Mouse (Mus musculus) Patski (cell line): ENCODE measurements around the gene Phf23. TPM values are rescaled to one million over a fixed set of nuclear protein-coding genes. Genes with fewer than 3 reads are reported as not detected.

Source experiments
- ATAC-seq: fragments of 100-300 bp; one replicate; pipeline ENCODE4 v1.8.0; 2021
- CTCF ChIA-PET: fragments of 350-600 bp; sonication (Branson Sonifier 250); formaldehyde crosslinking; loops from one replicate; lab custom pipeline; 2022; ENCODE audit warnings: inconsistent platforms; lab: Charles Lee
- POLR2A ChIA-PET: fragments of 350-600 bp; sonication (Branson Sonifier 250); formaldehyde crosslinking; loops from one replicate; lab custom pipeline; 2022; ENCODE audit warnings: antibody characterized with exemption, inconsistent platforms; lab: Charles Lee
- DNase-seq: peaks from one replicate; pipeline ENCODE4 v3.0.0-alpha.2; 2011; ENCODE audit warnings: low read depth, low spot score
- H3K27me3 ChIP-seq: fragments of 371-371 bp; one replicate; pipeline ENCODE4 v1.5.1; 2021
- CTCF ChIP-seq: fragments of 100-300 bp; IDR thresholded peaks from one replicate; pipeline ENCODE4 v1.5.1; 2021
- in situ Hi-C: fragments of 300-500 bp; cut with MboI; formaldehyde crosslinking; loops from 3 replicates; pipeline ENCODE4 v1.11.1; 2018; ENCODE audit warnings: low pct_unique_long_range_greater_than_20kb, mixed read lengths
- polyA plus RNA-seq: library from polyadenylated mRNA; unstranded; gene quantifications from one replicate; pipeline ENCODE4 v1.2.3, GENCODE M21; 2021

Phf23 gene
- polyA plus RNA-seq, 1 experiment from 2014 or later = 76.1 TPM

DNA sequence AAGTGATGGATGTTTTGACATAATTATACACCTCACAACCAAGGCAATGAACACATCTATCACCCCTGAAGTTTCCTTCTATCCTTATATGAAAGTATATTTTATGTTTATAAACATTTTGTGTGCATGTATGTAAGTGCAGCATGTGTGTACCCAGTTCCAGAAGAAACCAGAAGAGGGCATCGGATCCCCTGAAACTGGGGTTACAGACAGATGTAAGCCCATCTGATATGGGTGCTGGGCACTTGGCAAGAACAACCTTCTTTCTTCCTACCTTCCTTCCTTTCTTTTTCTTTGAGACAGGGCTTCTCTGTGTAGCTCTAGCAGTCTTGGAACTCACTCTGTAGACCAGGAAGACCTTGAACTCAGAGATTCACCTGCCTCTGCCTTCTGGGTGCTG lies 39.4 kb upstream of the Phf23 start:
- in situ Hi-C loops = no loop called here
- peak; percentile 53 for TF ChIP-seq CTCF
- POLR2A ChIA-PET = no interaction called here
- DNase-seq (no peak), ATAC-seq (no peak)
- peaks cover 18% of the 10 kb centered on the region for H3K27me3 ChIP-seq
- CTCF ChIA-PET = interaction anchor here (0.9 to 1.2 kb wide), 3 partner anchors 12 to 24 kb away, joined by 3 to 5 read pairs (median 5); no protein-coding TSS in a partner anchor

GRCm38 (mm10) chr11:69960616-69961015 lies 35.0 kb upstream of the Phf23 start:
- H3K27me3 ChIP-seq = peaks cover 25% of the 10 kb centered on the region
- CTCF ChIA-PET = interaction anchor here (1.0 to 1.1 kb wide), 2 partner anchors 12 to 39 kb away, joined by 3 to 4 read pairs; partner anchors contain the start of gene Eif5a
- in situ Hi-C loops = no loop called here
- no peak for ATAC-seq
- no peak for TF ChIP-seq CTCF
- POLR2A ChIA-PET = no interaction called here
- no peak for DNase-seq

DNA sequence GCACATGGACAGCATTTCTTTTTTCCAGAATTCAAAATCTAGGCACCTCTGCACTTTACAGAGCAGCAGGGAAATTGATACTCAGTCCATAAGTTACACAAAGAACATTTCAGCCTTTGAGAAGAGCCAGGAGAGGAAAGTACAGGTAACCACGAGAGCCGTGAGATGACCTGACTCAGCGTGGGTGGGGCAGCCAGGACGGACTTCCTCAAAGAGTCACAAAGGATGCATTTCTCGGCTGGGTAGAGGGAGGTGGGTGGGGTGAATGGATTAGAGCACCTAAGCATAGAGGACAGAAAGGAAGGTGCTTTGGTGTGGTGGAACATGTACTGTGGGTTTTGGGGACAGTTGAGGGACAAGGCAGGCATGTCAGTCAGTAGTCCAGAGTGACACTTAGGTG lies 33.7 kb upstream of the Phf23 start:
- ChIA-PET POLR2A (no interaction called here), CTCF (no interaction called here)
- in situ Hi-C loops = no loop called here
- no peak for TF ChIP-seq CTCF
- peaks cover 25% of the 10 kb centered on the region for H3K27me3 ChIP-seq
- DNase-seq = no peak
- ATAC-seq = no peak

DNA sequence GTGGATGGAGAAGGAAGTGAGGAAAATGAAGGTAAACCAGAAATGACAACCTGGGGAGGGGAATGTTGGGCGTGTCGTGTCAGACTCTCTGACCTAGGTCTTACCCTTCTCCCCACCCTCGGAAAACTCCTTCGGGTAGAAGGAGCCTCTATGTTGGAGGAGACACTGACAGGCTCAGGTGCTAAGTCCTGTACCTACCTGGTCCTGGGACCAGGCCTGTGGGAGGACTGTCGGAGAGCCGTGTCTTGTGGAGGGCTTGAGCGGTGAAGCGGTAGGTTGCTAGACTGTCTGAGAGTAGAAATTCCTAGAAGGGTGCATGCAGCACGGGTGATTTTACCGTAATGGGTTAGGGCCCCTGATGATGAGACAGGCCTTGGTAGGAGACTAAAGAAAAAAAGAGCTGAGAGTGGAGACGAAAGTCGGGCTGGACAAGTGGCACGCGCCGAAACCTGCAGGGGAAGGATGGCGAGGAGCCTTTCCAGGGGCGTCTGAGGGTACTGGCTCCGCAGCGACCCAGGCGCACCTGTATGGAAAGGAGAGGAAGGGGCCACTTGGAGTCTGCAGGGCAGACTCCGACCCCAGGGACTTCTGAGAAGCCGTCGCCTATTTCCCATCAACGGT lies 30.8 kb upstream of the Phf23 start, which contains the start of gene Cldn7:
Gene Cldn7, plus strand, starts transcription at position 130 of the 621 bp plus-strand sequence.
- TF ChIP-seq CTCF = no peak
- CTCF ChIA-PET = no interaction called here
- DNase-seq (no peak), ATAC-seq (no peak)
- H3K27me3 ChIP-seq = peaks cover 17% of the 10 kb centered on the region
- in situ Hi-C loops = no loop called here
- POLR2A ChIA-PET = no interaction called here

DNA sequence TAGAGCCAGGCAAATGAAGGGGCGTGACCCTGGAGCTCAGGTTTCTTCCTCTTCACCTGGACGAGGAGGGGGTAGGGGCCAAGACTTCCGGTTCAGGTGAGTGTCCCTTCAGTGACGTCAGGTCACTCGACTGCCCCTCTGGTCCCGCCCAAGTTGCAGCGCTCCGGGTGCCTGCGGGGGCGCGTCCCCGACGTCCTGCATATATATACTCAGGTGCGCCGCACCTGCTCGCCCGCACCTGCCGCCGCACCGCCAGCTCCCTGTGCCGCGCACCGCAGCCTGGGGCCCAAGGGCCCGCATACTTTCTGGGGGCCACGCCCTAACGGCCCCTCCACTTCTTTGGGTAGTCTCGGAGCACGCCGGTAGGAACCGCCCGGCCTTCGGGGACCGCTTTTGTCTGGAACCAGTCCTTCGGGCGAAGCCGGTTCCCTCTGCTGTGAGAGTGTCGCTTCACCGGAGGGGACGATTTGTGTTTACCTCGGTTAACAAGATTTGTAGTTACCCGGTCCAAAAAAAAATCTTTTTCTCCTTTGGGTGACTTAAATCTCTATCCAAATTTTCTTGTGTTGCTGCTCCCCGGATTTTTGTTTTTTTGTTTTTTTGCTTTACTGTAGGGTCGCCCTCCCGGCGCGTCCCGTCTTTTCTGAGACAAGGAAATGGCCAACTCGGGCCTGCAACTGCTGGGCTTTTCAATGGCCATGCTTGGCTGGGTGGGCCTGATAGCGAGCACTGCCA lies 30.1 kb upstream of the Phf23 start:
- in situ Hi-C loops = no loop called here
- no peak for ATAC-seq
- peaks cover 13% of the 10 kb centered on the region for H3K27me3 ChIP-seq
- POLR2A ChIA-PET = no interaction called here
- TF ChIP-seq CTCF = no peak
- CTCF ChIA-PET = no interaction called here
- DNase-seq = no peak

DNA sequence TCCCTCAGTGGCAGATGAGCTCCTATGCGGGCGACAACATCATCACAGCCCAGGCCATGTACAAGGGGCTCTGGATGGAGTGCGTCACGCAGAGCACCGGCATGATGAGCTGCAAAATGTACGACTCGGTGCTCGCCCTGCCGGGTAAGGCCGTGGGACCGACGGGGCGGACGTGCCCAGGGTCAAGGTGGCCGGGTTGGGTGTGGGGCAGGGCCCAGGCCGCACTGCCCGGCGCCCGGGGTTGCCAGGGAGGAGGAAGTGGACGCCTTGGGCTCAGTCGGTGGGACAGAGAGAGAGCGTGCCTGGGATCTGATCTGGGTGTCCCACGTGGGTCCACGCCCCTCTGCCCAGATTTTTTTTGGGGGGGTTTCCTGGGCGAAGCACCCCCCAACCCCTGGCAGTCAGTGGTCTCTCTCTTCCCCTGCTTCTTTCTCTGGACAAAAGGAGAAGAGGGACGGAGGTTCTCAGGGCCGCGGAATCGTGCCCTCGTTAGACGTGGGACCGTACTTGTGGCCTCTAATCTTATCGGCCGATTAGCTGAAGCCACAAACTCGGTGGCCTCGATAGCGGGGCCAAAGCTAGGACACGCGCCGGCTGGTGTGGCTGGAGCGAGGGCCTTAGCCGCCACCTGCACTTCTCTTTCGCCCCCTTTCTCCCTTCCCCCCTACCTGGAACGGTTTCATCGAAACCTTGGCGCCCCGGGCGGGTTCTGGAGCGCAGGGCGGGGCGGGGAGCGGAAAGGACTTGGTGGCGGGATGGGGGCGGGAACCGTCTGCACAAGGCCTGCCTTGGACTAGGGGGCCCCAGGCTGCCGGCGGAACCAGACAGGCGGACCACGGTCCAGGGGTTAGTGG lies 29.3 kb upstream of the Phf23 start:
- in situ Hi-C loops = no loop called here
- H3K27me3 ChIP-seq = peaks cover 13% of the 10 kb centered on the region
- CTCF ChIA-PET = no interaction called here
- DNase-seq = no peak
- POLR2A ChIA-PET = no interaction called here
- no peak for ATAC-seq
- no peak for TF ChIP-seq CTCF

DNA sequence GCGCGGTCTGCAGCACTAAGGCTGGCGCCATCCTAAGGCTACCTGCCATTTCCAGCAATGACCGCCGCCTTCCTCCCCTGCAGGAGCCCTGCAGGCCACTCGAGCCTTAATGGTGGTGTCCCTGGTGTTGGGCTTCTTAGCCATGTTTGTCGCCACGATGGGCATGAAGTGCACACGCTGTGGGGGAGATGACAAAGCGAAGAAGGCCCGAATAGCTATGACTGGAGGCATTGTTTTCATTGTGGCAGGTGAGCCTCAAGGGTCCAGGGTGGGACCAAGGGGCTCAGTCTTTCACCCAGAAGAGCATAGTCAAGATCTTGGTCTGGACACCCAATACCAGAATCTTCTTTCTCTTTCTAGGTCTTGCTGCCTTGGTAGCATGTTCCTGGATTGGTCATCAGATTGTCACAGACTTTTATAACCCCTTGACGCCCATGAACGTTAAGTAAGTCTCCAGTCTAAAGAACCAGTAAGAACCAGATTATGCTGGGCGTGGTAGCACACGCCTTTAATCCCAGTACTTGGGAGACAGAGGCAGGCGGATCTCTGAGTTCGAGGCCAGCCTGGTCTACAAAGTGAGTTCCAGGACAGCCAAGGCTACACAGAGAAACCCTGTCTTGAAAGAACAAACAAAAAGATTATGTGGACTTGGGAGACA lies 28.6 kb upstream of the Phf23 start:
- in situ Hi-C loops = no loop called here
- POLR2A ChIA-PET = no interaction called here
- TF ChIP-seq CTCF = no peak
- no peak for DNase-seq
- peaks cover 13% of the 10 kb centered on the region for H3K27me3 ChIP-seq
- CTCF ChIA-PET = no interaction called here
- ATAC-seq = no peak

DNA sequence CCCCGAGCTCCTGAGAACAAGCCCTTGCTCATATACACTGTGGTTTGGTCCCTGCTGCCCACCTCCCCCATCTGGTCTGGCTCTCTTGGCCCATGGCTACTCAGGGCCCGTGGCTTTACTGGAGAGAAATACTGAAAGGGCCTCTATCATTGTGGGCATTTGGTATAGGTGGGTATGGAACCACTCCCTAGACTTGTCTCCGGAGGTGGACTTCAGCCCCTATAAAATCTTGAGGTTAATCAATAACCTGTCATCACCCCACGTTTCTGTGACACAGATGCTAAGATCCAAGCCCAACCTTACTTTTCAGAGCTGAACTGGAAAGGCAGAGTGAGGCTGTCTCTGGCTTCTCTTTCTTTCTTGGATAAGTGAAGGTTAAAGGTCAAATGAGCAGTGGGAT lies 26.8 kb upstream of the Phf23 start:
- peaks cover 5% of the 10 kb centered on the region for H3K27me3 ChIP-seq
- no peak for DNase-seq
- ChIA-PET POLR2A (no interaction called here), CTCF (no interaction called here)
- no peak for TF ChIP-seq CTCF
- ATAC-seq = no peak
- in situ Hi-C loops = no loop called here

GRCm38 (mm10) chr11:69970222-69970621 lies 25.4 kb upstream of the Phf23 start:
- DNase-seq (no peak), ATAC-seq (no peak)
- TF ChIP-seq CTCF = no peak
- CTCF ChIA-PET = interaction anchor here (1.2 kb wide), 1 partner anchor 22 kb away, joined by 3 read pairs; the partner anchor contains the start of gene Slc2a4
- in situ Hi-C loops = no loop called here
- H3K27me3 ChIP-seq = no peaks in the 10 kb centered on the region
- POLR2A ChIA-PET = no interaction called here

- no peak for TF ChIP-seq CTCF
- DNase-seq (no peak), ATAC-seq (no peak)
- in situ Hi-C loops = no loop called here
- H3K27me3 ChIP-seq = no peaks in the 10 kb centered on the region
- ChIA-PET CTCF (interaction anchor here (1.2 kb wide), 1 partner anchor 22 kb away, joined by 3 read pairs; the partner anchor contains the start of gene Slc2a4), POLR2A (interaction anchor here (0.6 kb wide), 1 partner anchor 98 kb away, joined by 3 read pairs; no protein-coding TSS in a partner anchor)
These were observed 24.8 kb upstream of the Phf23 start for GRCm38 (mm10) chr11:69970775-69971174.
